Mouse (Mus musculus) kidney, adult 18-20 months (tissue): ENCODE results near the gene Apaf1.

Experiments
- DNase-seq: peaks from one replicate; pipeline ENCODE4 v3.0.0; 2021

Gene Apaf1

DNA sequence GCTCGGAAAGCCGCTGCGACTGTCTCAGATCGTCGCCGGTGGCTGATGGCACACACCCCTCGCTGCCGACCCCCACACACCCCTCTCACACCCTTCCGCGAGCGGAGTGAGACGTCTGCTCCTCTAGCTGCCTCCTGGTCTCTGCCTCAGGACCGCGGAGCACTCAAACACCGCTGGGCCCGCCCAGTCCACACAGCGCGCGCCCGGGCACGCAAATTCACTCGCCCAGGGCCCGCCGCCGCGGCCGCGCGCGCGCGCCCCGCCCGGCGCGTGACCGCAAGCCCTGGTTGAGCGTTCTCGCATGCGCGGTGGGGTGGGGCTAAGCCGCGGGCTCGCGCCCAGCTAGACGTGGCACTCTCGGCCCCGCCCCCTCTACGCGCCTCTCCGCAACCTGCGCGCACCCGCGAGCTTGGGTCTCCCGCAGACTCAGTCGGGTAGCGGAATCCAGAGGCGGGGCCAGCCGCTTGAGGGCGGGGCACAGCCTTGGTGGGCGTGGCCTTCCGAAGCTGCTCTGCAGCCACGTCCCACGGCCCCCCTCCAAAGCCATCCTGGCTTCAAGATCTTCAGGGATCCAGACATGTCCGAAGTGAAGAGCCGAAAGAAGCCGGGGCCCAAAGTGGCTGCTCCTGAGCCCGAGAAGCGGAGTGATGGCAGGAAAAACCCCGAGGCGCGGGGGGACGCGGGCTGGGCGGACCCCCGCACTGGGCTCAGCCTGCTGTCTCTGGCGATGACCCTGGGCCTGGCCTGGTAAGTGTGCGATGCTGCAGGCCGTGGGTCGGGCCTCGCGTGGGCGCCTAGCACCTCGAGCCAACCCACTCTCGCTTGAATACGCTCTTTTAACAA is at the start of gene Apaf1, which contains the start of gene Ikbip:
TSS of gene Apaf1 (minus strand) at position 221 of the 843 bp plus-strand sequence.
TSS of gene Ikbip (plus strand) at position 391 of the 843 bp plus-strand sequence.
- DNase-seq: peak; percentile 100

DNA sequence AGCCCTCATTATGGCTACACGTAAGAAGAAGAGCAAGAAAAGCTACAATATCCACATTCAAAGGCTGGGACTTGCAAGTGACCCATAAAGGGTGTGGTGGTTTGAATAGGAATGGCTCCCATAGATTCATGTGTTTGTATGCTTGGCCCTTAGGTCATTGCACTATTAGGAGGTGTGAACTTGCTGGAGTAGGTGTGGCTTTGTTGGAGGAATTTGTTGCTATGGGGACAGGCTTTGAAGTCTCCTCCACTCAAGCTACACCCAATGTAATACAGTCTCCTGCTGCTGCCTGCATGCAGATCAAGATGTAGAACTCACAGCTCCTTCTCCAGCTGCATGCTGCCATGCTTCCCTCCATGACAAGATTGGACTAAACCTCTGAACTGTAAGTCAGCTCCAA is 49.0 kb upstream of the Apaf1 start:
- no peak for DNase-seq

DNA sequence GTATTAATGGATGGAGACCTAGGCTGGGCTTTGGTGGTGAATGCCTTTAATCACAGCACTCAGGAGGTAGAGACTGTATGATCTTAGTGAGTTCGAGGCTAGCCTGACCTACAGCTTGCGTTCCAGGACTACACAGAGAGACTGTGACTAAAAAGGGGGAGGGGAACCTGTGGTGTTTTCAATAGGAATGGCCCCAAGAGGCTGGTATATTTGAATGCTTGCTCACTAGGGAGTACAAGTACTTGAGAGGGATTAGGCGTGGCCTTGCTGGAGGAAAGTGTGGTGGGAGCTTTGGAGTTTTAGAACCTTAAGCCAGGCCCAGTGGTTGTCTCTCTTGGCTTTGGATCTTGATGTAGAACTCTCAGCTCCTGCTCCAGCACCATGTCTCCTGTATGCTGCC is 48.2 kb upstream of the Apaf1 start:
- DNase-seq: no peak

DNA sequence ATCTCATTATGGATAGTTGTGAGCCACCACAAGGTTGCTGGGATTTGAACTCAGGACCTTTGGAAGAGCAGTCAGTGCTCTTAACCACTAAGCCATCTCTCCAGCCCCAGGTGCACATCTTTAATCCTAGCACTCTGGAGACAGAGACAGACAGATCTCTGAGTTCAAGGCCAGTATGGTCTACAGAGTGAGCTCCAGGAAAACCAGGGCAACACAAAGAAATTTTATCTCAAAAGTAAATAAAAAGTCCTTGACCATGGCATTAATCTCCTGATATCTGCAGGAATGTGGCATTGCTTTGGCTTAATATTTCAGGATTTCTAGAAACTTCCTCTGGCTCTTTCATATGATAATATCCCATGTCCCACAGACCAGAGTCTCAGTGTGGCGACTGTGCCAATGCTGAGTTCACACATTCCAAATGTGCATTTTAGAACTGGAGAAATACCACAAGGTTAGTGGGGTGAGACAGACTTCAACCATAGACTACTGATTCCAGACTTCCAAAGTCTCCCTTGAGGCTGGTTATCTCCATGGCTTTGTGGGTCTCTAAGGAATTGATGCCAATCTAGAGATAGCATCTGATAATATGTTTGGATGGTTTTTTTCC is 46.1 kb upstream of the Apaf1 start:
- peak; percentile 50 for DNase-seq

DNA sequence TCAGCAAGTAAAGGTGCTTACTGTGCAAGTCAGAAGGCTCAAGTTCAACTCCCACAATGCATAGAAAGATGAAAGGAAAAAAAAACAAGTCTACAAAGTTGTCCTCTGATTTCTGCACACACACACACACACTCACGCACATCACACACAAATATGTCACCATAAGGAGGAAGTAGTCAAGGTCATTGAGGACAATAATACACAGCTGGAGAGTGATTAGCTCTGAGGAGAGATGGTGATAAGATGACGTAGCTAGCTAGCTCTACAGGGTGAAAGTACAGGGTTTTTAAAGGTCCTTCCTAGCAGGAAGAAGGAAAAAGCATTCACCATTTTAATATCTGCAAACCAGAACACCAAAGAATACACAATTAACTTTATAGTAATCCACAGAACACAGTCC is 44.8 kb upstream of the Apaf1 start:
- no peak for DNase-seq

DNA sequence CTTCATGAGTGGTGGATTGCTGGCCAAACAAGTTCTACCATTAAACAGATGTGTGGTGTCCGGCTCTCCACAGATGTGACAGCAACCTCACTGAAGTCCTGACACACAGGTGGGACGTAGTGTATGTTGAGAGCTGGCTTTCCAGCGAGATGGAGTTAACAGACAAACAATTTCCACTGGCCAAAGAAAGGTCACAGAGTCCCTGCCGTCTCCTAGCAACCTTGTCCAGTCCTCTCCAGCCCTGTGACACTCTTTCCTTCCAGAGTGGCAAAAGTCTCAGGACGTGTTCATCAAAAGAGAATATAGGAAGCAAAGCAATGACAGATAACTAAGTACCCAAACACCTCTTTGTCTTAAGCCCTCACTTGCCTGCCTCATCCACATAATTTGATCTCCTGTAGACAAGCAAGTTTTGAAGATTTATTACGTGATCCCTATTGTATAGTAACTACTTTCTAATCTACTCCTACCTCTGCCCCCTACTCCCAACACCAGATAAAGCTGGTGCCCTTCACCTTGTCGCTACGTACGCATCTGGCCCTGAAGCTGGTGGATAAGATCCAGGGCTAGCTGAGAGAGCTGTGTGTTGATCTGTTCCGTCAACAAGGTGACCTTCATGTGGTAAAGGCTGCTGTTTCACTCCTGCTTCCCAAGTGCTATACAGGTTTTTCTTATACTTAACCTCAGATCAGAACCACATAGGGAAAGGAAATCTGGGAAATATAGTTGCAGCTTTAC is 44.2 kb upstream of the Apaf1 start:
- DNase-seq: peak; percentile 48

DNA sequence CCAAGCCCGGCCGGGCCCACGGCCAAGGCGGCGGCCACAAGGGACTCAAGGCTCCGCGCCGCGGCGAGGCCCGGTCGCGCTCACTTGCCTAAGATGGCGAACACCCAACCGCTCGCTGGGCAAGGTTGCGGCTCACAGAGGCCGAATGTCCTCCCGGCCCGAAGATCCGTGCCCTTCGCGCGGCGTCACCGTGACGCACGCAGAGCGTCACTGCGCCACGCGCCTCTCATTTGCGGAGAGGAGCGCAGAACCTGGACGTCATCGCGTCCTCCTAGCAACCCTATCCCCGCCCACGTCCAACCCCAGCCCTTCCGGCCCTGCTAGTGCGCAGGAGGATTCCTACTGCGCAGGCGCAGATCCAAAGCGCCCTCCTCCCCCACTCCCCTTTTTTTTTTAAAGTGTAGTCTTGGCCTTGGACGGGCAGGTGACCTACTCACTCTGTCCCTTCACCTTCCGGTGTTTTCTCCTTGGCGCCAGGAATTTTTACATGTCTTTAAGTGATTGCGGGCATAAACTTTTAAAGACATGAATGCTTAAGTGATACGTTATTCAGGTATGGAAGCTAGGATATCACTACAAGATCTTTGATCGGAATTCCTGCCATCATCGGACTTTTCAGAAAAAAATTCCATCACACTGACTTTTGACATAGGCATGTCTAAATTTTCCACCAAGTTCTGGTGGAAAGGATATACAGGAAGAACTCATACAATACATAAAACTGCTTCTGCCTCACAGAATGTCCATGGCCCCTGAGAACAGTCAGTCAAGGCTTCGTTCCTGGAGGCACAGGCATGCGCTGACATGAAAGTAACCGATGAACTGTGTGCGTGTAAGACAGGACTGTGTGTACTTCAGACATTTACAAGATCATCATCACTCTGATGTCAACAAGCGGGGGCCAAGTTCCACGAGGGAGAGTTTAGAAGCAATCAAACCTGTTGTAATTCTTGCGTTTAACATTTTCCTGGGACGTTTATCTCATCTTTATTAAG is 41.6 kb upstream of the Apaf1 start, which contains the start of gene Slc25a3:
TSS of gene Slc25a3 (minus strand) at position 232 of the 995 bp plus-strand sequence.
- DNase-seq: peak; percentile 97

DNA sequence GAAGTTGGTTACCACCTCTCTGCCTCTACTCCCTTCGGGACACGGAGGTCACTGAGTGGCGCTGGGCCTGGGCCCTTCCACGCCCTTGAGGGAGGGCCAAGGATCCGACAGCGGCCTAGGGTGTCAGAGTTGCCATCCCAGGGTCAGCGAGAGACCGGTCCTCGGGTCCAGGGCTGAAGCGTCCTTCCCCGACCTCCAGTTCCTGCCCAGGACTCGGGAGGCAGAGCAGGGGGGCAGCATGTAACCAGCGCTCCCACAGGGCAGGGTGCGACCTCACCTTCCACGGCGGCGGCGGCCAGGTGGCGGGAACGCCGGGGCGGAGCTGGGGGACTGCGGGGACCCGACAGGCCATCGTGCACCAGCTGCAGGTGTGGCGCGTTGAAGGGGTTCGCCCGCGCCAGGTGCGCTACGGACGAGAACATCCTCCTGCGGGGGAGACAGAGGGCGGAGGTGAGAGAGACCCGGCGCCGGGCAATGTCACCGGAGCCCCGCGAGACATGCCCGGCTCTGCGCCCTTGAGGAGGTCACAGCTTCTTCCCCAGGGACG is 40.8 kb upstream of the Apaf1 start:
- DNase-seq: no peak

DNA sequence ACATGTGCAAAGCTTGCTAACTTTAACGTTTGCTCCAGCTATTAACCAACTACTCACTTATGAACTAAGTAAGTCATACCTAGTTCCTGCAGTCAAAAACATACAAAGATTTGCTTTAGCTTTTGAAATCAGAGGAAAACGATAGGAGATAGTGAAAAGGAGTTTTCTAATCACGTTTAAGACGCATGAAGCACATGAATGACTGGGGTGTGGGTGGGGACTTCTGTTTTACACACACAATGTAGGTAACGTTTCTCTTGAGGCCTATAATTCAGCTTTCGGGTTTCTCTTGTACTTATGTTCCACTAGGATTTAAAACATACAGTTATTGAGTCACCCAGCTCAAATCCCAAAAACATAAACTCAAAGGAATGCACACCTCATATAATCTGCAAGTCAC is 40.1 kb upstream of the Apaf1 start:
- no peak for DNase-seq

DNA sequence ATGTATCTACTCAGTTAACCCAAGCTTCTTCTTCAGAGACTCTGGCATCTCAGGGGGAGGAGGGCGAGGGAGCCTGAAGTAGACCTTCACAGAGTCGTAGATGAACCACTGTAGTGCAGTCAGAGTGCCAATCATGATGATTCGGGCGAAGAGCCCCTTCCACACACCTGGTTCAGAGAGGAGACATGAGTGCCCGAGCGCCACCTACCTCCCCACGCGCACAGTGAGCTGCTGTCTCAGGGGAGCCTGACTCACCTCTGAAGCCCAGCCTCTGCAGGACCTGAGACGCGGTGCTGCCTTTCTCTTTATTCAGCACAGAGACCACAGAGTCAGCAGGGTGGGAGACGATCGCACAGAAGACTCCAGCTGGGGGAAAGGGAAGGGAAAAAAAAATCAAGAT is 34.4 kb upstream of the Apaf1 start:
- no peak for DNase-seq

DNA sequence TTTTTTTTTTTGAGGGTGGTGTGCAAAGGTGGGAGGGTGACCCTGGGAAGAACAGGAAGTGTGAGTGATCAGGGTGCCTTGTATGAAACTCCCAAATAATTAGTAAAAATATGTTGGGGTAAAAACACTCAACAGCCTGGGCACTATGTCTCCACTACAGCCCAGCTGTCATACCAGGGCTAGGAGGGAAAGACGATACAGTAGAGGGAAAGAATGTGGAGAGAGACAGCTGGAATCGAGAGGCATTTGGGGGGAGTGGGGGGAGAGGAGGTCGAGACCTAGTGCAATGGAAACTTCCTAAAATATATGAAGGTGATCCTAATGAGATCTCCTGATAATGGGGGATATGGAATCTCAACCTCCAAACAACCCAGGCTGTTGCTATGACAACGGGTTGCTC is 27.3 kb upstream of the Apaf1 start:
- no peak for DNase-seq

DNA sequence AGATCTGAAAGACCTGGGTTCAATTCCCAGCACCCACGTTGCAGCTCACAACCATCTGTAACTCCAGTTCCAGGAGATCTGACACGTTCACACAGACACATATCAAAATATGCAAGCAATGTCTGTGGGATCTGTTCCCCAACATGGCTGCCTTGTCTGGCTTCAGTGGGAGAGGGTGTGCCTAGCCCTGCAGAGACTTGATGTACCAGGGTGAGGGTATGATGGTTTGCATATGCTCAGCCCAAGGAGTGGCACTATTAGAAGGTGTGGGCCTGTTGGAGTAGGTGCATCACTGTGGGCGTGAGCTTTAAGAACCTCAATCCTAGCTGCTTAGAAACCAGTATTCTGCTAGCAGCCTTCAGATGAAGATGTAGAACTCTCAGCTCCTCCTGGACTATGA is 23.4 kb upstream of the Apaf1 start:
- no peak for DNase-seq

DNA sequence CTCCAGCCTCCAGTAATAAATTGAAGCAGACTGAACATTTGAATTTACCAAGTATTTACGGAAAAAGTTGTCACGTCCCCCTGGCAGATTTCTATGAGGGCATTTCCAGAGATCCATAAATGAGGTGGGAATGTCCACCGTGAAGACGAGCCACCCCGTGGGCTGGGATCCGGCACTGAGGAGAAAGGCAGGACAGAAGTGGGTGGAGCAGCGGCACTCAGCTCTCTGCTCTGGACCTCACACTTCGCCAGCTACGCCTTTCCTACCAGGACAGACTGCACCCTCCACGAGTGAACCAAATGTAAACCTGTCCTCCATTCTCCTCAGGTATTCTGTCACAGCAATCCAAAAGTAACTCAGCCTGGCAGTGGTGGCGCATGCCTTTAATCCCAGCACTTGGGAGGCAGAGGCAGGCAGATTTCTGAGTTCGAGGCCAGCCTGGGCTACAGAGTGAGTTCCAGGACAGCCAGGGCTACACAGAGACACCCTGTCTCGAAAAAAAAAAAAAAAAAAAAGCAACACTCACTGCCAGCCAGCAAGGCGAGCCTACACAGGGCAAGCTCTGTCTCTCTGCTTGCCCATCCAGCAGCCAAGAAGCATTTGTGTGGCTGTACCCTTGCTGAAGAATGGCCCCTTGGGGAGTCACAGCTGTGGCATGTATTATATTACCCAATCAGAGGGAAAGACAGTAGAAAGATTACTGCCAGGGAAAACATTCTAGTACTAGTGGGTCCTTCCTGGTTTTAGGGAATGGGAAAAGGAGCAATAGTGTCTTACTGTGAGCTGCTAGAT is 20.4 kb upstream of the Apaf1 start:
- no peak for DNase-seq

DNA sequence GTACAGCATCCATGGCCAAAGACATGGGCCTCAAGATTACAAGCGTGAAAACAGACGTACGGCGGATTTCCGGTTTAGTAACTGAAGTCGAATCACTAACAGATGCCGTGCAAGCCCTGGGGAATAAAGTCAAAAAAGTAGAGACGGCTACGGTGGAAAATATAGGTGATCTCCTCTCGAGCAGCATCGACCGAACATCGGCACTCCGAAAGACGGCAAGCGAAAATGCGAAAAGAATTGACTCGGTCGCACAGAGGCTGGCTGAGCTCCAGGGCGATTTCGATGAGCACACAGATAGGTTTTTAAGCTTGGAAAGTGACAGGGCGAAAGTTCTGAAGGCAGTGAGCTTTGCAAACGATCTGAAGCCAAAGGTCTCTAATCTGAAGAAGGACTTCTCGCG is 19.4 kb upstream of the Apaf1 start:
- DNase-seq: no peak

DNA sequence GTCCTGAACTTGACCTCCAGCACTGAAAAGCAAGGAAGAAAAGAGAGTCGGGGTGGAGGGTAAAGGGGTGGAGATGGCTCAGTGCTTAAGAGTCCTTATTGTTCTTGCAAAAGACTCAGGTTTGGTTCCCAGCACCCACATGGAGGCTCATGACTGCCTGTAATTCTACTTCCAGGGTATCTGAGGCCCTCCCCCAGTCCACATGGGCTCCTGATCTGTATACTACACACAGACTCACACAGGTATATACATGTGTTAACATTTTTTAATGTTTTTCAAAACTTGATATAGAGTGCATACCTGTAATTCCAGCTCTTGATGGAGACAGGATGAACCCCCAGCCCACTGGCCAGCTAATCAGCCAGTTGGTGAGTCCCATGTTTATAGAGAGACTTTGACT is 17.5 kb upstream of the Apaf1 start:
- DNase-seq: no peak

DNA sequence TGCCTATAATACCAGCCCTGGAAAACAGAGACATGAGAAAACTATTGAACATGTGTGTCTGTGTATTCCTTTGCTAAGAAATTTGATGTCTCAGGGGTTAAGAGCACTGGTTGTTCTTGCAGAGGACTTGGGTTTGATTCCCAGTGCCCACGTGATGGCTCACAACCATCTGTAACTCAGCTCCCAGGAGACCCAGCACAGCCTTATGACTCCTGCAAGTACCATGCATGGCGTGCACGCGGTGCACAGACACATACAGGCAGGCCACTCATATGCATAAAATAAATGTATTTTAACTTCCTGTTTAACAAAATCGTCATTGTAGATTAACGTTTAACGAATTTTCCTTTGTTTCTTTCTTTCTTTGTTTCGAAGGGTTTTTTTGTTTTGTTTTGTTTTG is 15.5 kb upstream of the Apaf1 start:
- DNase-seq: no peak

DNA sequence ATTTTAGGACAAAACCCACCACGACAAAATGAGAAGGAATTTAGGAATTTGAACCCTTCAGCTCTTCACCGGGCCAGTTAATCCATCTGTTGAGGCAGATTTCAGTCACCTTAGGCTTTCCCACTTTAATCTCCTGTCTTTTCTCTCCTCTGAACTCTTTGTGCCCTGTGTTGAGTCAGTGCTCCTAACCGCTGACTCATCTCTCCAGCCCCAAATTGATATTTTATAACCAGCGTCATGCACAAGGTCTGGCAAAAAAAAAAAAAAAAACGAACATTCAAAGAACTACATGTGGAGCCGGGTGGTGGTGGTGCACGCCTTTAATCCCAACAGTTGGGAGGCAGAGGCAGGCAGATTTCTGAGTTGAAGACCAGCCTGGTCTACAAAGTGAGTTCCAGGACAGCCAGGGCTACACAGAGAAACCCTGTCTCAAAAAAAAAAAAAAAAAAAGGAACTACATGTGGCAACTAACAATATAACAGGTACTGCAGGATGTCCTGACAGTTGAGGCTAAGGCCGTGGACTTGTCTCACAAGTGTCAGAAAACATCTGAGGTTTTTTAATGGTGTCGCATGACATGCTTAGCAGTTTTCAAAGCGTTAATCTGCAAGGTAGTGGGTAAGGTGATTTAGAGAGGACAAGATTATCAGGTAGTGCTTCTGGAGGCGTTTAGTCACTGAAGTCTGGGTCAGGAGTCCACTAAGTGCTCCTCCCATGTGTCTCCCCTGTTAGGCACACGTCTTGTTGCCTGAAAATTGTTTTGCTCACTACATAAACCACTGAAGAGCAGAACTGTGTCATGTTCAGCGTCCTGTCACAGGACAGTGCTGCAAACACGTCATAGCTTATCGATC is 11.9 kb upstream of the Apaf1 start:
- DNase-seq: no peak

DNA sequence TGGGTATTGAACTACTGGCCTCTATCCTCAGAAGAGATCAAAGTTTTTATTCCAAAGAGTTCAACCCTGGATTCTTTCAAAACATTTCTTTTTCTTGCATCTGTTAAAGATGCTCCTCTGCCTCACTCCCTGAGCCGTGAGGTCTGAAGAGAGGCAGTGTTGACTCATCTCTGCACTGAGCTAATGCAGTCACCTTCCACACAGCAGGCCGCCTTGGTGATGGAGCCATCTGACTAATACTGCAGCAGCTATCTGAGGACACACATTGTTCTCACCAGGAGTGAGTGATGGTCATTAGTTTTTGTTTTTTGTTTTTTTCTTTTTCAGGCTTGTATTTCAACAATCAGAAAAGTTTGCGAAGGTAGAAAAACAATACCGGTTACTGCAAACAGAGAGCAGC is 10.2 kb upstream of the Apaf1 start:
- DNase-seq: no peak

DNA sequence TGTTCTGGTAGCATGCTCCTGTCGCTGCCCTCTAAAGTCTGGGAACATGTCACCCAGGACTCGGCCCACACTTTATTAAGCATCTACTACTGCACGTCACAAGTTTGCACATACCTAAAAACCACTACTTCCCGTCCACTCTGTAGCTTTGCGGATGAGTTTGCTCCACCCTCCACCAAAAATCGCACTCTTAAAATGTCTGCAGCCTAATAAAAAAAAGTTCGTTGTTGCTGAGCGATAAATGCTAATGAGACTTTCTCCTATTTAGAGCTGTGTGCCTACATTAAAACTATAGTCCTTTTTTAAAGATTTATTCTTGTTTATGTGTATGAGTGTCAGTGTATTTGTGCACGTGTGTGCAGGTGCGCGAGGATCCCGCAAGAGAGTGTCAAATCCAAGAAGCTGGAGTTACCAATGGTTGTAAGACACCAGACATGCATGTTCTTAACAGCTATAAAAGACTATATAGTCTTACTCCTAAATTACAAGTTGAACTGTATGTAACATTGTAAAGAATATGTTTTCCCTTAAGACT is 890 bp upstream of the Apaf1 start:
- no peak for DNase-seq

DNA sequence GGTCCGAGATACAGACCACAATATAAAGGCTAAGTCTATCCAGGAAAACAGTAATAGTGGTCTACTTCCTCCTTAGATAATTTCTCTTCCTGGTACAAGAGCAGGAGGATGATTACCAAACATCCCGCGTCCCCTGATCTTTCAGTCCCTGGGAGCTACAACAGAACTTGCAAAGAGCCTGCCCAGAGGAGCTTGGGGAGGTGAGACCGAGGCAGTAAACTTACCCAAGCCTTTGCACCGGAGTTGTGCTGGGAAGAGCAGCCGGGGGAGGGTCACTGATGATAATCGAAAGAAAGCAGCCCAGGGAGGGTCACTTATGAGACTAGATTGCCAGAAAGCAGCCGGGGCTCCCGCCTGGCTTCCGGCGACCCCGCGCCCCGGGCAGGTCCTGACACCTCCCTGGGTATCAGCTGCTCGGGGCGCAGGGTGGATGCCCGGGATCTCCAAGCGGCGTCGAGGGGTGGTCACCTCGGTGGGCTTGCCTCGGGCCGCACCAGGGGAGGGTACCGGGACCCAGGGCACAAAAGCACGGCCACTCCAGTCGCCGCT is 537 bp downstream of the Apaf1 start:
- no peak for DNase-seq
